Mouse (Mus musculus) retina, postnatal 1 day (tissue): ENCODE results near the gene Tmcc3.
A peak's percentile ranks its signal among the peaks of the same experiment; 100 is the strongest.

ENCODE experiments used
- DNase-seq: peaks from one replicate; pipeline ENCODE4 v3.0.0-alpha.2; 2012

The Tmcc3 gene

DNA sequence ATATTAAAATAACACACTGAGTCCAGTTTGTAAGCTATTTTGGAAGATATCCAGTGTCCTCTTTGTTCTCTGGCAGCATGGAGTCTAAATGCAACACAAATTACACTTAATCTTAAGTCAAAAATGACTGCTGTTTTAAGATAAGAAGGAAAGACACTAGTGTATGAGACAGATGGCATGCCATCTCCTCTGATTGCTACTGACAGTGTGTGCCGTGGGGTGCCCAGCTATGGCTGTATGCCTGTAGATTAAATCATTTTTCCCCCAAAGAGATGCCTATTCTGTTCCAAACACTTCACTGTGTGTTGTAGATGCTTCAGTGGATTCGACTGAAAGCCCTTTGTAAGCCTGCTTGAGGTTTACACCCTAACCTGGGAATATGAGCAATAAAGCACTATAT is 59.5 kb downstream of the Tmcc3 start:
- DNase-seq = no peak

- DNase-seq = no peak
Observed at GRCm38 (mm10) chr10:94376941-94377340, 65.2 kb downstream of the Tmcc3 start.

GRCm38 (mm10) chr10:94377844-94378243 is 66.1 kb downstream of the Tmcc3 start:
- DNase-seq = peak; percentile 20

GRCm38 (mm10) chr10:94378383-94378782 is 66.6 kb downstream of the Tmcc3 start:
- DNase-seq = peak; percentile 44

- no peak for DNase-seq
Observed at GRCm38 (mm10) chr10:94380082-94380481, 68.3 kb downstream of the Tmcc3 start.

GRCm38 (mm10) chr10:94380662-94381392 is 69.1 kb downstream of the Tmcc3 start:
- DNase-seq = no peak

DNA sequence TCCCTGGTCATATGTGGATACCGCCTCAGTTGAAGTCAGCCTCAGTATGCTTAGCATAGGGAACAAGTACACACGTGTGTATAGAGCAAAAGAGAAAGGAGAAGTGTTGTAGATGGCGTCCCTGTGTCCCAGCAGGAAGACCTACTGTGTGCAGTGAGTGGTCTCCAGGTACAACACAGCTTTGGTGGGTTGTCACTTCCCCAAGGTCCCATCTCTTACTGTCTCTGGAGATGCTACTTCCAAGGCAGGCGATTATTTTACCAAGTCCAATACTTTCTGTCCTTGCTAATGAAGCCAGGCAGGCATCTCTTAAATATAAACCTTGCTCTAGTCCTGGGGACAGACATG is 69.6 kb downstream of the Tmcc3 start:
- DNase-seq = no peak

GRCm38 (mm10) chr10:94382618-94383017 is 70.9 kb downstream of the Tmcc3 start:
- peak; percentile 30 for DNase-seq

GRCm38 (mm10) chr10:94383565-94383964 is 71.8 kb downstream of the Tmcc3 start:
- no peak for DNase-seq

DNA sequence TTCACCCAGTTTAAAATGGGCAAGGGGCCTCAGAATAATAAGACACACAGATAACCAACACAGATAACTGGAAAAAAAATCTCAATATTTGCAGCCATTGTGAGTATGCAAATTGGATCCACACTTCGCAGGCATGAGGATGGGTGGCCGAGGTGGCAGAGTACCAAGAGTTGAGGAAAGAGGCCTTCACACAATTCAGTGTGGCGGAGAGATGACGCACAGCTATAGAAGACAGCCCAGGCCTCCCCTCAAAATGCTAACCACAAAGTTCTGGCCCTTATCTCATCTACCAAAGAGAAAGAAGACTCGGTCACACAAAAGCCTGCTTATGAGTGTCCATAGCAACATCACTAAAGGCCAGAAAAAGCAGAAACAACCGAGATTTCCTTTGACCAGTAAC is 77.5 kb downstream of the Tmcc3 start:
- no peak for DNase-seq

- DNase-seq = no peak
Observed at GRCm38 (mm10) chr10:94391049-94391448, 79.3 kb downstream of the Tmcc3 start.

DNA sequence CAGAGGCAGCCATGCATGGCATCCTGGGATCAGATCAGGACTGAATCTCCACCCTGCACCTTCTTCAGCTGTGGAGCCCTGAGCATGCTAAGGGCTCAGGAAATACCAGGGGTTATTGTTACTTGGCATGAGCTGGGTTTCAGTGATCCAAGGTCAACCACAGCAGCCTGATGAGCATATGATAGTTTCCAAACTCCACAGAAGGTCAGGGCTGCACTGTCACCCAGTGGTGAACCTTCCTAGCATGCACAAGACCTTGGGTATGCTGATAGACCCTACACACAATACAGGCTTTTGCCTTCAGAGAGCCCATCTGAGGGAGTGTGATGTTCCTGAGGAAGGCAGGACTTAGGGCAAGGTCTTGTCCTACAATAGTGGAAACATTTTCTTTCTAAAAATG is 82.5 kb downstream of the Tmcc3 start:
- DNase-seq = no peak

DNA sequence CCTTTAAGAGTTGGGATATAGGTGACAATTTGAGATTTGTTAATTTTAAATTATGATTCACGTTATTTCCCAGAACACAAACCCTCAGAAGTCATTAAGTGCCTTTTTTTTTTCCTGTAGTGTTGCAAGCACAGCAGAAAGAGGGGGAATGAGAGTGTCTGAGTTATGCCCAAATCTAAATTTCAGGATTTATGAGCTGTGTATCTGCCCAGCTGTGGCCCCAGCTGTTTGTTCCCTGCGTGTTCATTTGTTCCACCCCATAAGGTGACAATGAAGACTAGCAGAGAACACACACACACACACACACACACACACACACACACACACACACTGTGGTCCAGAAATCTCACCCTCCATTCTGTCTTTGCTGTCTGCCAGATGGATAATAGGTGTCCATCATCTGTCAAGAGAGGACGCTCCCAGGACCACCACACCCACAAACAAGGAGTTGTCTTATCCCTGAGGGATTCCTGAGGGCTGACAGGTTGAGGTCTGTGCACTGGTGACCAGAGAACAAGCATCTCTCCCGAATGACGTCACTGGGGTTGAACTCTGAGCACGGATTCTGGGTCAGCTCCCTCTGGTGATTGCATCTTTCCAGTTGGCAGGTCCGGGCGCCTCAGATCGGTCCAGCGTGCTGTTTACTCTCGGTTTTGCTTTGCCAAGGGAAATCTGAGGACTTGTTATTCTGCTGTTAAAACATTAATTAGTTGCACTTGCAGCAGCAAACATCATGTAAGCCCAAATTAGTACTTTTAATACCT is 86.3 kb downstream of the Tmcc3 start:
- DNase-seq = peak; percentile 64

- no peak for DNase-seq
Observed at GRCm38 (mm10) chr10:94400895-94401294, 89.1 kb downstream of the Tmcc3 start.

DNA sequence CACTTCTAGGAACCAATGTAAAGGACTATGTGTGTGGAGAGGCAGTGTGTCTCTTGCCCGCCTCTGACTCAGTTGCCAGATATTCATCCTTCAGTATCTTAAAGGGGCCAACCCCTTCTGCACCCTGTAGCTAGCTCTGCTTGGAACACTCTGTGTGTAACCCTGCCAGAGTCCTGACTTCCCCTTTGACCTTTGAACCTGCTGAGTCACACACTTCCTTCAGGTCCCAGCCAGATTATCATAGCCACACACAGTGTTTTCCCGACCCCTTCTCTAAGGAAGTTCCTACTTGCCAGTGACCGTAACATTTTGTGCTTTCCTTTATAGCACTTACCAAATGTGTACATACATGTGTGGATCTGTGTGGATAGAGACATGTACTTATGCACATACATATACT is 93.7 kb downstream of the Tmcc3 start:
- no peak for DNase-seq

GRCm38 (mm10) chr10:94406821-94407220 is 95.1 kb downstream of the Tmcc3 start:
- no peak for DNase-seq

GRCm38 (mm10) chr10:94408356-94409146 is 96.8 kb downstream of the Tmcc3 start:
- peak; percentile 90 for DNase-seq

DNA sequence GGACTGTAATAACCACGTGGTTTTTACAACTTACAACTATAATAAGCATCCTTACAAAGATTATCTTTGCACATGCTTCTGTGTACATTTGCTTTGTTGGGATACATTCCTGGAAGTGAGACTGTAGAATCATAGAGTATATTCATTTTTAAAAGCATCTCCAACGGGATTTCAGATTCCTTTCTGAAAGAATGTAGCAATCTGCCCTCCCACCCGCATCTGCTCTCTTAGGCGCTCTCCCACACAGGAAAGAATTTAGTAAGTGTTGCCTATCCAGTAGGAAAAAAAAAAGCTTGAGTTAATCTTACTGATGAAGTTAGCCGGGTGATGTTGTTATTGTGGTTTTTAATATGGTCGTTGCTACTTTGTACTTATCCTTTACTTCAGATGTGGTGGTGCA is 97.9 kb downstream of the Tmcc3 start:
- no peak for DNase-seq

DNA sequence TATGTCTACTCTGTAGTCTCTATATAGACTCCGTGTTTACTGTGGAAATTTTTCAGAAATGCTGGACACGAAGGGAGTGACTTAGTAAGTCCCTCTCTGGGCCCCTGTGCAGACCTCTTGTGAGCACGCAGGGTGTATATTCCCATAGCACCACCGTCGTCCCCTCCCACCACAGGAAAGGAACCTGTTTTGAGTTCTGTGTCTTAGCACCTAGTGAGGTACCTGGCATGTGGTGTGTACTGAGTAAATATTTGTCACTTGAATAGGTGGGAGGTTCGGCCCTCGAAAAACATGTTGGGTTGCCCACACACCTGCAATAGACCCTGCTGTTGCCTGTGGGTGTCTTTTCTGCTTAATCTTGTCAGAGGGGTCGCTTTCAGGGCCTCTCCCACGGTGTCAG is 99.8 kb downstream of the Tmcc3 start:
- no peak for DNase-seq

- peak; percentile 34 for DNase-seq
Observed at GRCm38 (mm10) chr10:94413770-94414651, 102.3 kb downstream of the Tmcc3 start.

- DNase-seq = peak; percentile 36
Observed at GRCm38 (mm10) chr10:94415950-94416844, 104.4 kb downstream of the Tmcc3 start.

DNA sequence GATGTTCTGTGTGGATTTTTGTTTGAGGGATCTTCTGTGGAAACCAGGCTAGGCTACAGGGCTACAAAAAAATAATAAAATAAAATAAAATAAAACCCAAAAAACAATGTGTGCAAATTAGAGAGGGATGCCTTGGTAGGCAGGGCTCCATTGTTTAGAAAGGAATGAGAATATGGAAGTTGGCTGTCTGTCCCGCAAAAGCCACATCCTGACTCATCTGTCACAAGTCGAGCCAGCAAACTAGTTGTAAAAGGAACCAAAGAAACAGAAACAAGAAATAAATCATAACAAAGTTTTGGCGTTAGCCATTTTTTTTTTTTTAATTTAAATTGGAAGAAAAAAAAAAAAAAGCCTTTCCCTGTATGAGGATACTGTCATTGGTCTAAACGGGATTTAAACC is 105.9 kb downstream of the Tmcc3 start:
- DNase-seq = no peak
